Mouse (Mus musculus): ENCODE results near the gene Arhgap10.

- TF ChIP-seq POLR2A (IDR thresholded peaks at IDR 0.05; ENCODE audit: low read depth, low read length) = no peak
- TF ChIP-seq CTCF (IDR thresholded peaks at IDR 0.05; ENCODE audit: extremely low read depth, insufficient read length, insufficient replicate concordance, low read depth, low read length) = no peak
These were observed 20.3 kb downstream of the Arhgap10 start for GRCm38 (mm10) chr8:77497442-77497841.
